Mouse (Mus musculus): ENCODE data around the gene Rybp. TPM values are rescaled to one million over a fixed set of nuclear protein-coding genes. Genes with fewer than 3 reads are reported as not detected.

Rybp gene
- polyA plus RNA-seq, 1 experiment from 2014 or later: 13.7 TPM

DNA sequence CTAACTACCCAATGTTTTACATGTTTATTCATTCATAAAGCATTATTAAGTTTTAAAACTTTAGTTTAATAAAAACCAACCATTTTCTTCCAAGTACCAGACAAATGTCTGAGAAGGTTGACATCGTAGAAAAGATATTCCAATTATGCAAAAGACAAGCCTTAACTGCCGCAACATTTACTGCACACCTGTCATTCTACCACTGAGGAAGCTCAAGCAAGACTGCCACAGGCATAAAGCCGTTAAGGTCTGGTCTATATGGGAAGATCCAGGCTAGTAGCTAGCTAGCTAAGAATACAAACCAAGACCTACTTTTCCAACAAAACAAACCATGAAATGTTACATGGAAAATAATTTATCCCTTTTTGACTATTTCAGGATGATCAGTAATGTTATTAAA lies 42.8 kb downstream of the Rybp start:
- H3K9me3 ChIP-seq (ENCODE audit: low read depth, low read length): no peaks in the 10 kb centered on the region
- ATAC-seq (ENCODE audit: insufficient read depth): no peak
- H3K27me3 ChIP-seq (ENCODE audit: insufficient read depth, low read length): no peaks in the 10 kb centered on the region
- H3K36me3 ChIP-seq (ENCODE audit: insufficient read depth): no peaks in the 10 kb centered on the region
- TF ChIP-seq CTCF (IDR thresholded peaks at IDR 0.05; ENCODE audit: low read depth): no peak
- H3K4me1 ChIP-seq (ENCODE audit: insufficient read depth): no peaks in the 10 kb centered on the region
- no peak overlapping the region for H3K27ac ChIP-seq (ENCODE audit: low read depth)
- no peak for DNase-seq
- H3K9ac ChIP-seq: no peak overlapping the region
- H3K4me2 ChIP-seq: no peak overlapping the region
- WGBS: 52% methylated on average over 3 of the region's 3 CpGs
- no peak overlapping the region for H3K4me3 ChIP-seq (ENCODE audit: low read depth, low read length)

GRCm38 (mm10) chr6:100235036-100235435 lies 52.2 kb downstream of the Rybp start:
- H3K27ac ChIP-seq (ENCODE audit: low read depth): no peak overlapping the region
- ATAC-seq (ENCODE audit: insufficient read depth): no peak

GRCm38 (mm10) chr6:100233522-100233921 lies 53.8 kb downstream of the Rybp start:
- ATAC-seq (ENCODE audit: insufficient read depth) (0 out of 2 replicates have a peak, but pooled peaks have one; percentile 52), DNase-seq (no peak)
- Histone ChIP-seq H3K9ac (no peak overlapping the region), H3K9me3 (ENCODE audit: low read depth, low read length) (no peaks in the 10 kb centered on the region), H3K4me1 (ENCODE audit: insufficient read depth) (no peaks in the 10 kb centered on the region), H3K4me3 (ENCODE audit: low read depth, low read length) (no peak overlapping the region), H3K4me2 (no peak overlapping the region), H3K27me3 (ENCODE audit: insufficient read depth, low read length) (no peaks in the 10 kb centered on the region), H3K36me3 (ENCODE audit: insufficient read depth) (0 out of 2 replicates have a peak, but pooled peaks cover 9% of the 10 kb centered on the region), H3K27ac (ENCODE audit: low read depth) (no peak overlapping the region)
- 80% methylated on average over 3 of the region's 3 CpGs for WGBS
- TF ChIP-seq CTCF (IDR thresholded peaks at IDR 0.05; ENCODE audit: low read depth): no peak

More at GRCm38 (mm10) chr6:100235036-100235435, 52.2 kb downstream of the Rybp start:
- Histone ChIP-seq H3K4me3 (ENCODE audit: low read depth, low read length) (no peak overlapping the region), H3K9ac (no peak overlapping the region), H3K4me1 (ENCODE audit: insufficient read depth) (no peaks in the 10 kb centered on the region), H3K36me3 (ENCODE audit: insufficient read depth) (0 out of 2 replicates have a peak, but pooled peaks cover 9% of the 10 kb centered on the region), H3K9me3 (ENCODE audit: low read depth, low read length) (no peaks in the 10 kb centered on the region), H3K27me3 (ENCODE audit: insufficient read depth, low read length) (no peaks in the 10 kb centered on the region), H3K4me2 (no peak overlapping the region)
- TF ChIP-seq CTCF (IDR thresholded peaks at IDR 0.05; ENCODE audit: low read depth): no peak
- no peak for DNase-seq

- no peak for DNase-seq
- H3K9ac ChIP-seq: no peak overlapping the region
- TF ChIP-seq CTCF (IDR thresholded peaks at IDR 0.05; ENCODE audit: low read depth): no peak
- H3K27ac ChIP-seq (ENCODE audit: low read depth): no peak overlapping the region
- no peak for ATAC-seq (ENCODE audit: insufficient read depth)
- H3K4me1 ChIP-seq (ENCODE audit: insufficient read depth): no peaks in the 10 kb centered on the region
- H3K36me3 ChIP-seq (ENCODE audit: insufficient read depth): 0 out of 2 replicates have a peak, but pooled peaks cover 12% of the 10 kb centered on the region
- H3K9me3 ChIP-seq (ENCODE audit: low read depth, low read length): no peaks in the 10 kb centered on the region
- WGBS: 56% methylated on average over 4 of the region's 4 CpGs
- no peak overlapping the region for H3K4me2 ChIP-seq
- no peaks in the 10 kb centered on the region for H3K27me3 ChIP-seq (ENCODE audit: insufficient read depth, low read length)
- H3K4me3 ChIP-seq (ENCODE audit: low read depth, low read length): no peak overlapping the region
Measured at GRCm38 (mm10) chr6:100233061-100233460, 54.2 kb downstream of the Rybp start.

DNA sequence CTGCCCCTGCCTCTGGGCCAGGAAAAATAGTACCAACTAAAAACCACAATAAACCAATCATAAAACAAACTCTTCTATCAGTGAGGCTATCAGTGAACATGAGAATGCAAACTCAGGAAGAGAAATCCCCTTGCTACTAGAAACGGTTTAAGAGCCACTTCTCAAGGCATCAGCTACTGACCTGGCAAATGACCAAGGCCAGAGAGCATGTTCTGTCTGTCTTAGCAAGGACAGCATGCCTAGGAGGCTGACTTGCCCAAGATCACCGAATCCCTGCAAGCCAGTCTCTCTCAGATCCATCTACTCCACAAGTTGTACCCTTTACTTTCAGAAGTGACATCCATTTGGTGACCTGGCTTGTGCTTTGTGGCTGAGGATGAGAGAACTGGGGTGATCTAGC lies 61.1 kb downstream of the Rybp start:
- no peak overlapping the region for H3K4me3 ChIP-seq (ENCODE audit: low read depth, low read length)
- no peak overlapping the region for H3K4me2 ChIP-seq
- no peaks in the 10 kb centered on the region for H3K4me1 ChIP-seq (ENCODE audit: insufficient read depth)
- DNase-seq: no peak
- H3K9me3 ChIP-seq (ENCODE audit: low read depth, low read length): no peaks in the 10 kb centered on the region
- TF ChIP-seq CTCF (IDR thresholded peaks at IDR 0.05; ENCODE audit: low read depth): no peak
- 47% methylated on average over 2 of the region's 2 CpGs for WGBS
- H3K27ac ChIP-seq (ENCODE audit: low read depth): no peak overlapping the region
- ATAC-seq (ENCODE audit: insufficient read depth): no peak
- H3K9ac ChIP-seq: no peak overlapping the region
- H3K36me3 ChIP-seq (ENCODE audit: insufficient read depth): 0 out of 2 replicates have a peak, but pooled peaks cover 6% of the 10 kb centered on the region
- no peaks in the 10 kb centered on the region for H3K27me3 ChIP-seq (ENCODE audit: insufficient read depth, low read length)

DNA sequence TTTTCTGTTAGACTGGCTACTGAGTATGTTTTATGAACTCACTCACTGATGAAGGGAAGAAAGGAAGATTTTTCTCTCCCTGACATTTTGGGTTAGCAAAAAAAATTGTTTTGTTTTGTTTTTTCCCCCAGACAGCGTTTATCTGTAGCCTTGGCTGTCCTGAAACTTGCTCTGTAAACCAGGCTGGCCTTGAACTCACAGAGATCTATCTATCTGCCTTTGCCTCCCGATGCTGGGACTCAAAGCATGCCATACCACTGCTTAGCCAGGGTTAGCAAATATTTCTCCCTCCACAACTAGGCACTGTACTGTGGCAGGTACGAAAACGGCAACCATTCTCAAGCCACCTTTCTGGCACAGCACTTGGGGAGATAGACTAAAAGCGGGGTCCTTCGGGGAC lies 63.4 kb downstream of the Rybp start:
- no peak overlapping the region for H3K9ac ChIP-seq
- peaks cover under 1% of the 10 kb centered on the region; the same call in 1 of the 2 replicates for H3K4me1 ChIP-seq (ENCODE audit: insufficient read depth)
- TF ChIP-seq CTCF (IDR thresholded peaks at IDR 0.05; ENCODE audit: low read depth): no peak
- no peak for DNase-seq
- no peak overlapping the region for H3K27ac ChIP-seq (ENCODE audit: low read depth)
- WGBS: 83% methylated on average over 6 of the region's 6 CpGs
- H3K27me3 ChIP-seq (ENCODE audit: insufficient read depth, low read length): no peaks in the 10 kb centered on the region
- no peaks in the 10 kb centered on the region for H3K9me3 ChIP-seq (ENCODE audit: low read depth, low read length)
- H3K4me2 ChIP-seq: no peak overlapping the region
- 0 out of 2 replicates have a peak, but pooled peaks cover 6% of the 10 kb centered on the region for H3K36me3 ChIP-seq (ENCODE audit: insufficient read depth)
- H3K4me3 ChIP-seq (ENCODE audit: low read depth, low read length): no peak overlapping the region
- no peak for ATAC-seq (ENCODE audit: insufficient read depth)

DNA sequence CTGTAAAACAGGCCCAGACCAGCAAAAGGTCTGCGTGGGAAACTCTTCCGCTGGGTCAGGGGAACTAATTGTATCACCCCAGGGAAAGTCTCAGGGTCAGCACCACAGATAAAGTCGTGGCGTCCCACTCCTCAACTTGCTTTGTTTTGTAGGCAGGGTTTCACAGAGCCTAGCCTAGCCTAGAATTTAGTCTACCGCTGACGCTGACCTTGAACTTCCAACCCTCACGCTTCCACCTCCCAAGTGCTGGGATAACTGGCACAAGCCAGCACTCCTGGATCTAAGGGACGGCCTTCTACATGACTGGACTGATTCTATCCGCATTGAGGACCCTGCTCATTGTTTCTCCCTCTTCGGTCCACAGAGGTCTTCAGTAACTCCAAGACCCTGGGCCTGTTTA lies 63.9 kb downstream of the Rybp start:
- Histone ChIP-seq H3K27me3 (ENCODE audit: insufficient read depth, low read length) (no peaks in the 10 kb centered on the region), H3K4me3 (ENCODE audit: low read depth, low read length) (no peak overlapping the region), H3K27ac (ENCODE audit: low read depth) (no peak overlapping the region), H3K4me1 (ENCODE audit: insufficient read depth) (peaks cover 5% of the 10 kb centered on the region; the same call in 1 of the 2 replicates), H3K9me3 (ENCODE audit: low read depth, low read length) (no peaks in the 10 kb centered on the region), H3K36me3 (ENCODE audit: insufficient read depth) (0 out of 2 replicates have a peak, but pooled peaks cover 6% of the 10 kb centered on the region), H3K4me2 (no peak overlapping the region), H3K9ac (no peak overlapping the region)
- TF ChIP-seq CTCF (IDR thresholded peaks at IDR 0.05; ENCODE audit: low read depth): no peak
- no peak for DNase-seq
- 82% methylated on average over 10 of the region's 10 CpGs for WGBS
- ATAC-seq (ENCODE audit: insufficient read depth): no peak

Measured in lung, embryonic 14.5 days (tissue).